Mouse (Mus musculus): Measurements from ENCODE around the gene Supt7l. TPM values are rescaled to one million over a fixed set of nuclear protein-coding genes. Genes with fewer than 3 reads are reported as not detected.

The Supt7l gene
- polyA plus RNA-seq, 1 experiment from 2014 or later = 27.0 TPM

- Histone ChIP-seq H3K9me3 (ENCODE audit: control insufficient read depth, low read length) (no peaks in the 10 kb centered on the region), H3K27ac (replicated peaks; ENCODE audit: low read depth, low read length) (no peak within 1 kb of the TSS; the same call in 1 of the 2 replicates), H3K4me3 (ENCODE audit: low read depth, low read length) (peak within 1 kb of the TSS; percentile 98), H3K27me3 (ENCODE audit: control insufficient read depth, insufficient read depth, low read length) (no peaks in the 10 kb centered on the region), H3K4me1 (ENCODE audit: control insufficient read depth, insufficient read depth, low read length) (peaks cover 6% of the 10 kb centered on the region; the same call in 1 of the 2 replicates), H3K4me2 (ENCODE audit: low read depth, severe bottlenecking) (peak within 1 kb of the TSS; percentile 97), H3K36me3 (ENCODE audit: control insufficient read depth, insufficient read depth, low read length) (peaks cover 4% of the 10 kb centered on the region; the same call in 1 of the 2 replicates), H3K9ac (ENCODE audit: low read length) (peak within 1 kb of the TSS; percentile 90)
- DNase-seq (ENCODE audit: low spot score) (peak; percentile 85), ATAC-seq (ENCODE audit: insufficient number of reproducible peaks, low FRiP score, low TSS enrichment, low read depth) (peak; percentile 72)
- under 1% methylated on average over 28 of the region's 28 CpGs for whole genome bisulfite sequencing
Observed at GRCm38 (mm10) chr5:31526354-31527116, 1.1 kb downstream of the Supt7l start, which contains the start of gene Slc4a1ap. Gene Slc4a1ap (plus strand): TSS chr5:31526995.

DNA sequence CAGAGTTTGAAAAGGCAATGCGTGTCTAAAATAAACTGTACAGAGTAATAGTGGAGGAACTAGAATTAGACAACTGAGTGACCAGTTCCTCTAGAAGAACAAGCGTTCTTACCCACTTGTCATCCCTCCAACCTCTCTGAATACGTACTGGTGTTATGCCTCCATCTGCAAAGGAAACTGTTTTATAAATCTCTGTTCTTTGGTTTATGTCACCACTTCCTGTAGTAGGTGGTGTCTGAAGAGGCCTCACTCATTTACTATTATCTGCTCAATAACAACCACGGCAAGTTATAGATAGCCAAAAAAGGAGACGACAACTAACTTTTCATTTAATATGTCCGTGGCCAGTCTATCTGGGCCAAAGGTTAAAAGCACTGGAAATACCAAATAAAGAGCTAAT is 7.1 kb downstream of the Supt7l start:
- no peaks in the 10 kb centered on the region for H3K9me3 ChIP-seq (ENCODE audit: control insufficient read depth, low read length)
- DNase-seq (ENCODE audit: low spot score) (no peak), ATAC-seq (ENCODE audit: insufficient number of reproducible peaks, low FRiP score, low TSS enrichment, low read depth) (no peak)
- no peak overlapping the region for H3K27ac ChIP-seq (replicated peaks; ENCODE audit: low read depth, low read length)
- 96% methylated on average over 6 of the region's 6 CpGs for WGBS
- H3K36me3 ChIP-seq (ENCODE audit: control insufficient read depth, insufficient read depth, low read length) = peaks cover 10% of the 10 kb centered on the region
- H3K27me3 ChIP-seq (ENCODE audit: control insufficient read depth, insufficient read depth, low read length) = no peaks in the 10 kb centered on the region
- no peak overlapping the region for H3K4me3 ChIP-seq (ENCODE audit: low read depth, low read length)
- H3K4me1 ChIP-seq (ENCODE audit: control insufficient read depth, insufficient read depth, low read length) = no peaks in the 10 kb centered on the region
- H3K4me2 ChIP-seq (ENCODE audit: low read depth, severe bottlenecking) = no peak overlapping the region
- no peak overlapping the region for H3K9ac ChIP-seq (ENCODE audit: low read length)

DNA sequence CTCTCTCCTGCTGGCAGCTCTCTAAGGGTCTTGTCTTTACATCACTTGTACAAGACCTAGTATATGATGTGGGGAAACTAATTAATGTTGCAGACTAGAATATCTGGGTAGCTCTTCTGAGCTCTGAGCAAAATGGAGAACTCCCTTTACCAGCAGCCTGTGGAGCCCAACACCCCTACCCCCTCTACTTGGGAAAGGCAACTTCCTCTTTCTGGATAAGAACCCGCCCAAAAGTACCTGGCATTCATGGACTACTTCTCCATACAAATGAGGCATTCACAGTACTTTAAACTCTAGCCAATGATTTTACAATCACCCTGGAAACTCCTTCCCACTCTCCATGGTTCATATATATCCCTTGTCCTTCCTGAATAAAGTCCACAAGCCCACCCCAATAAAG is 15.1 kb downstream of the Supt7l start:
- Histone ChIP-seq H3K9ac (ENCODE audit: low read length) (no peak overlapping the region), H3K4me2 (ENCODE audit: low read depth, severe bottlenecking) (no peak overlapping the region), H3K36me3 (ENCODE audit: control insufficient read depth, insufficient read depth, low read length) (peaks cover 24% of the 10 kb centered on the region; the same call in 1 of the 2 replicates), H3K27ac (replicated peaks; ENCODE audit: low read depth, low read length) (no peak overlapping the region), H3K9me3 (ENCODE audit: control insufficient read depth, low read length) (no peaks in the 10 kb centered on the region), H3K4me3 (ENCODE audit: low read depth, low read length) (no peak overlapping the region), H3K27me3 (ENCODE audit: control insufficient read depth, insufficient read depth, low read length) (no peaks in the 10 kb centered on the region), H3K4me1 (ENCODE audit: control insufficient read depth, insufficient read depth, low read length) (no peaks in the 10 kb centered on the region)
- DNase-seq (ENCODE audit: low spot score) (no peak), ATAC-seq (ENCODE audit: insufficient number of reproducible peaks, low FRiP score, low TSS enrichment, low read depth) (no peak)
- 96% methylated on average over 1 of the region's 1 CpGs for WGBS

GRCm38 (mm10) chr5:31504843-31505242 is 22.8 kb downstream of the Supt7l start:
- WGBS = 89% methylated on average over 10 of the region's 10 CpGs
- DNase-seq (ENCODE audit: low spot score) (no peak), ATAC-seq (ENCODE audit: insufficient number of reproducible peaks, low FRiP score, low TSS enrichment, low read depth) (no peak)
- no peaks in the 10 kb centered on the region for H3K9me3 ChIP-seq (ENCODE audit: control insufficient read depth, low read length)
- no peak overlapping the region for H3K27ac ChIP-seq (replicated peaks; ENCODE audit: low read depth, low read length)
- no peak overlapping the region for H3K9ac ChIP-seq (ENCODE audit: low read length)
- no peak overlapping the region for H3K4me2 ChIP-seq (ENCODE audit: low read depth, severe bottlenecking)
- no peaks in the 10 kb centered on the region for H3K4me1 ChIP-seq (ENCODE audit: control insufficient read depth, insufficient read depth, low read length)
- H3K27me3 ChIP-seq (ENCODE audit: control insufficient read depth, insufficient read depth, low read length) = no peaks in the 10 kb centered on the region
- H3K4me3 ChIP-seq (ENCODE audit: low read depth, low read length) = no peak overlapping the region
- peaks cover 22% of the 10 kb centered on the region; the same call in 1 of the 2 replicates for H3K36me3 ChIP-seq (ENCODE audit: control insufficient read depth, insufficient read depth, low read length)

DNA sequence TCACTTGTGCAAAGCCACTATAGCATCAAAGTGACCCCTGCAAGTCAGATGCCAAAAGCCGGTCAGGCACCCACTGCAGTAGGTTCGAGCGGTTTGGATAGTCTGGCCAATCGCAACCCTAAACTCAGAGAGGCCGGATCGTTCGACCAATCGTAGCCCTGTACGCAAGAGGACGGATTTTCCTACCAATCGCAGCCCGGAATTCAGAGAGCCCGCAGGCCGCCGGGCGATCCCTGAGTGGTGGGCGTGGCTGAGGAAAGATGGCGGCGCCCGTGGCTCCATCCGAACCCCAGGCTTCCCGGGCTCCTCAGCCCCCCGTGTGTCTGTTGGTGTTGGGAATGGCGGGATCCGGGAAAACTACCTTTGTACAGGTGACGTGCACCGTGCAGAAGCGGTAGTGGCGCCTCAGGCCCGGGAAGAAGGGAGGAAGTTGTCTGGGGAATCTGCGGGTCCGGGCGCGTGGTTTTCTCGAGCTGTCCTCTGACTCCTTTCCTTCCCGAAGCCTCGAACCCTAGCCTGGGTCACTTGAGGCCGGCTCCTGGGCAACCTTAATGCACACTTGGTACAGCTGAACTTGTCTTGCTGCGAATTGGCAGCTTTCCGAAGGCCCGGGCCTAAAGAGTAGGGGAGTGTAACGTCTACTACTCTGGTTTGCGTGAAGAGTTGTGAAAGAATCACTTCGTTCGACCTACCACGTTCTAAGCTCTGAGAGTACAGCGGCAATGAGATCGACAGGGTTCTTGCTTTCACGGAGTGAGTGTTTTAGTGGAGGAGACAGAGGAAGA is 32.9 kb downstream of the Supt7l start, which contains the start of gene Gpn1:
Gpn1 (plus strand) TSS at position 229 of the 785 bp plus-strand sequence.
- peak within 1 kb of the TSS; percentile 70 for H3K9ac ChIP-seq (ENCODE audit: low read length)
- DNase-seq (ENCODE audit: low spot score) = peak; percentile 90
- under 1% methylated on average over 49 of the region's 49 CpGs for WGBS
- H3K4me2 ChIP-seq (ENCODE audit: low read depth, severe bottlenecking) = peak within 1 kb of the TSS; percentile 78
- H3K27me3 ChIP-seq (ENCODE audit: control insufficient read depth, insufficient read depth, low read length) = no peaks in the 10 kb centered on the region
- peak within 1 kb of the TSS; percentile 51 for H3K4me3 ChIP-seq (ENCODE audit: low read depth, low read length)
- H3K4me1 ChIP-seq (ENCODE audit: control insufficient read depth, insufficient read depth, low read length) = no peaks in the 10 kb centered on the region
- no peaks in the 10 kb centered on the region for H3K9me3 ChIP-seq (ENCODE audit: control insufficient read depth, low read length)
- ATAC-seq (ENCODE audit: insufficient number of reproducible peaks, low FRiP score, low TSS enrichment, low read depth) = peak; percentile 99
- H3K27ac ChIP-seq (replicated peaks; ENCODE audit: low read depth, low read length) = no peak within 1 kb of the TSS
- peaks cover 10% of the 10 kb centered on the region for H3K36me3 ChIP-seq (ENCODE audit: control insufficient read depth, insufficient read depth, low read length)

DNA sequence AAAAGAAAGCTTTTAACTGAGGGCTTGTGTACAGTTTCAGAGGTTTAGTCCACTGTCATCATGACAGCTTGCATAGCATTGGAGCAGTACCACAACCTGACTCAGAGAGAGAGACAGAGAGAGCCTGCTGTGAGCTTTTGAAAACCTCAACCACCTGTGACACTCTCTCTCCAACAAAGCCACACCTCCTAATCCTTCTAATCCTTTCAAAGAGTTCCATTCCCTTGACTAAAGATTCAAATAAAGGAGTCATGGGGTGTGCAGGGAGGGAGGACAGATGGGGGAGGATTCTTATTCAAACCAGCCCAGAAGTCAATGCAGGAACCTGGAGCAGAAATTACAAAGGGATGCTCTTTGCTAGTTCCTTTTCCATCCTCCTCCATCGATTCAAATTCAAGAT is 35.6 kb downstream of the Supt7l start:
- no peak for ATAC-seq (ENCODE audit: insufficient number of reproducible peaks, low FRiP score, low TSS enrichment, low read depth)
- 61% methylated on average over 1 of the region's 1 CpGs for WGBS
- H3K27ac ChIP-seq (replicated peaks; ENCODE audit: low read depth, low read length) = no peak overlapping the region
- H3K4me3 ChIP-seq (ENCODE audit: low read depth, low read length) = no peak overlapping the region
- no peak for DNase-seq (ENCODE audit: low spot score)
- no peak overlapping the region for H3K9ac ChIP-seq (ENCODE audit: low read length)
- no peaks in the 10 kb centered on the region for H3K9me3 ChIP-seq (ENCODE audit: control insufficient read depth, low read length)
- H3K27me3 ChIP-seq (ENCODE audit: control insufficient read depth, insufficient read depth, low read length) = no peaks in the 10 kb centered on the region
- peaks cover 4% of the 10 kb centered on the region; the same call in 1 of the 2 replicates for H3K36me3 ChIP-seq (ENCODE audit: control insufficient read depth, insufficient read depth, low read length)
- H3K4me1 ChIP-seq (ENCODE audit: control insufficient read depth, insufficient read depth, low read length) = no peaks in the 10 kb centered on the region
- no peak overlapping the region for H3K4me2 ChIP-seq (ENCODE audit: low read depth, severe bottlenecking)

- ATAC-seq (ENCODE audit: insufficient number of reproducible peaks, low FRiP score, low TSS enrichment, low read depth) = no peak
- H3K36me3 ChIP-seq (ENCODE audit: control insufficient read depth, insufficient read depth, low read length) = no peaks in the 10 kb centered on the region
- H3K4me2 ChIP-seq (ENCODE audit: low read depth, severe bottlenecking) = no peak overlapping the region
- H3K9me3 ChIP-seq (ENCODE audit: control insufficient read depth, low read length) = no peaks in the 10 kb centered on the region
- H3K4me3 ChIP-seq (ENCODE audit: low read depth, low read length) = no peak overlapping the region
- DNase-seq (ENCODE audit: low spot score) = no peak
- H3K4me1 ChIP-seq (ENCODE audit: control insufficient read depth, insufficient read depth, low read length) = no peaks in the 10 kb centered on the region
- no peak overlapping the region for H3K27ac ChIP-seq (replicated peaks; ENCODE audit: low read depth, low read length)
- H3K27me3 ChIP-seq (ENCODE audit: control insufficient read depth, insufficient read depth, low read length) = no peaks in the 10 kb centered on the region
- no peak overlapping the region for H3K9ac ChIP-seq (ENCODE audit: low read length)
- WGBS = 71% methylated on average over 7 of the region's 7 CpGs
Observed at GRCm38 (mm10) chr5:31489116-31489769, 38.4 kb downstream of the Supt7l start.

DNA sequence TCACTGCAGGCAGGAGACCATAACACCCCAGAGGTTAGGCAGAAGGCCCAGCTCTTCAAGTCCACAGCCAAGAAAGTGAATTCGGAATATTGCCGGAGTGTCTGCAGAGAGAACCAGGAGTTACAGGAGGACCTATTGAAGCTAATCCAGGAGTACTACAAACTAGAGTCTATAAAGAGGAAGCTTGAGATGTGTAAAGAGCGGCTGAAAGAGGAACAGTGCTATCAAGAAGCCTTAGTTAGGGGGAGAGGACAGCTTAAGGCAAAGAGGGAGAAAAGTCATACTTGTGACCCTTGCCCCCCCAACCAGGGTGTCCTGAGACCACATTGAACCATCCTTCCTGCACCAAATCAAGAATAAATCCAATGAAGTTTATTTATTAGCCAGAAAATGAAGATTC is 39.7 kb downstream of the Supt7l start:
- H3K4me3 ChIP-seq (ENCODE audit: low read depth, low read length) = no peak overlapping the region
- H3K9ac ChIP-seq (ENCODE audit: low read length) = no peak overlapping the region
- no peaks in the 10 kb centered on the region for H3K27me3 ChIP-seq (ENCODE audit: control insufficient read depth, insufficient read depth, low read length)
- no peaks in the 10 kb centered on the region for H3K36me3 ChIP-seq (ENCODE audit: control insufficient read depth, insufficient read depth, low read length)
- no peaks in the 10 kb centered on the region for H3K4me1 ChIP-seq (ENCODE audit: control insufficient read depth, insufficient read depth, low read length)
- H3K4me2 ChIP-seq (ENCODE audit: low read depth, severe bottlenecking) = no peak overlapping the region
- ATAC-seq (ENCODE audit: insufficient number of reproducible peaks, low FRiP score, low TSS enrichment, low read depth) (no peak), DNase-seq (ENCODE audit: low spot score) (no peak)
- H3K9me3 ChIP-seq (ENCODE audit: control insufficient read depth, low read length) = no peaks in the 10 kb centered on the region
- no peak overlapping the region for H3K27ac ChIP-seq (replicated peaks; ENCODE audit: low read depth, low read length)
- WGBS = 100% methylated on average over 3 of the region's 3 CpGs

Data from limb, embryonic 11.5 days (tissue).